ENCODE assay signal across 8 mouse cellular contexts in genomic region chr17:83772711-83773110, GRCm38 (mm10).
DNase-seq lines count a peak whose midpoint lies in the region; ATAC-seq and TF ChIP-seq lines count a peak whose summit lies in the region.

No protein-coding gene starts in this region.

- 55% methylated on average over 8 of the region's 8 CpGs for WGBS in forebrain, embryonic 12.5 days
- WGBS in stomach, postnatal 0 days: 79% methylated on average over 8 of the region's 8 CpGs

- H3K4me1 ChIP-seq in forebrain, embryonic 12.5 days: peaks cover 11% of the 10 kb centered on the region
- no peaks in the 10 kb centered on the region for H3K4me1 ChIP-seq in stomach, postnatal 0 days (replicated peaks; ENCODE audit: control insufficient read depth, insufficient read depth)

- H3K4me3 ChIP-seq in forebrain, embryonic 12.5 days (replicated peaks): no peak overlapping the region
- H3K4me3 ChIP-seq in stomach, postnatal 0 days (ENCODE audit: low read depth, low read length): no peak overlapping the region

- H3K4me2 ChIP-seq in forebrain, embryonic 12.5 days: no peak overlapping the region
- H3K4me2 ChIP-seq in stomach, postnatal 0 days (replicated peaks; ENCODE audit: low read depth): no peak overlapping the region

- H3K36me3 ChIP-seq in forebrain, embryonic 12.5 days (replicated peaks): 0 out of 2 replicates have a peak, but pooled peaks cover 4% of the 10 kb centered on the region
- no peaks in the 10 kb centered on the region; the same call in 1 of the 2 replicates for H3K36me3 ChIP-seq in stomach, postnatal 0 days (ENCODE audit: control insufficient read depth, insufficient read depth, low read length)

- H3K9me3 ChIP-seq in forebrain, embryonic 12.5 days: no peaks in the 10 kb centered on the region
- no peaks in the 10 kb centered on the region for H3K9me3 ChIP-seq in stomach, postnatal 0 days (ENCODE audit: control insufficient read depth, low read length)

- H3K9ac ChIP-seq in forebrain, embryonic 12.5 days: no peak overlapping the region
- no peak overlapping the region for H3K9ac ChIP-seq in stomach, postnatal 0 days (ENCODE audit: low read length)

- ATAC-seq in forebrain, embryonic 12.5 days (ENCODE audit: low FRiP score): peak; percentile 75
- no peak for ATAC-seq in stomach, postnatal 0 days (ENCODE audit: low FRiP score, low TSS enrichment)

- no peak for TF ChIP-seq EP300 in stomach, postnatal 0 days (optimal IDR thresholded peaks at IDR 0.05)

- DNase-seq in kidney, postnatal 4 days: peak; percentile 15 to 27
- DNase-seq in kidney, adult 11 months: no peak
- peak; percentile 27 for DNase-seq in lung, postnatal 25 days (ENCODE audit: low spot score)
- DNase-seq in stomach, postnatal 0 days (ENCODE audit: low spot score): no peak
- no peak for DNase-seq in layer of hippocampus, postnatal 36 days
- no peak for DNase-seq in cerebellum, postnatal 4 days (ENCODE audit: low spot score in 2 of 2)
- no peak for DNase-seq in adrenal gland, adult 18-20 months (ENCODE audit: low spot score in 2 of 2)

- H3K27me3 ChIP-seq in forebrain, embryonic 12.5 days: no peaks in the 10 kb centered on the region
- H3K27me3 ChIP-seq in stomach, postnatal 0 days (ENCODE audit: control insufficient read depth, insufficient read depth, low read length): no peaks in the 10 kb centered on the region

- TF ChIP-seq CTCF in stomach, postnatal 0 days (IDR thresholded peaks at IDR 0.05; ENCODE audit: low read depth): peak; percentile 21; the same call in 1 of the 2 replicates

- H3K27ac ChIP-seq in forebrain, embryonic 12.5 days: no peak overlapping the region; the same call in 1 of the 2 replicates
- no peak overlapping the region for H3K27ac ChIP-seq in stomach, postnatal 0 days (replicated peaks)

Comparison
In these comparisons a context has a peak if more than half of its experiments do, and no peak if none do; other contexts are left out.
1. DNase-seq: peak in kidney, postnatal 4 days (2 of 2) and lung, postnatal 25 days (single experiment); none in kidney, adult 11 months (single experiment), stomach, postnatal 0 days (single experiment), layer of hippocampus, postnatal 36 days (0 of 2), cerebellum, postnatal 4 days (0 of 2) and adrenal gland, adult 18-20 months (0 of 2).